ENCODE assay signal across 11 mouse cellular contexts in the genomic region with DNA sequence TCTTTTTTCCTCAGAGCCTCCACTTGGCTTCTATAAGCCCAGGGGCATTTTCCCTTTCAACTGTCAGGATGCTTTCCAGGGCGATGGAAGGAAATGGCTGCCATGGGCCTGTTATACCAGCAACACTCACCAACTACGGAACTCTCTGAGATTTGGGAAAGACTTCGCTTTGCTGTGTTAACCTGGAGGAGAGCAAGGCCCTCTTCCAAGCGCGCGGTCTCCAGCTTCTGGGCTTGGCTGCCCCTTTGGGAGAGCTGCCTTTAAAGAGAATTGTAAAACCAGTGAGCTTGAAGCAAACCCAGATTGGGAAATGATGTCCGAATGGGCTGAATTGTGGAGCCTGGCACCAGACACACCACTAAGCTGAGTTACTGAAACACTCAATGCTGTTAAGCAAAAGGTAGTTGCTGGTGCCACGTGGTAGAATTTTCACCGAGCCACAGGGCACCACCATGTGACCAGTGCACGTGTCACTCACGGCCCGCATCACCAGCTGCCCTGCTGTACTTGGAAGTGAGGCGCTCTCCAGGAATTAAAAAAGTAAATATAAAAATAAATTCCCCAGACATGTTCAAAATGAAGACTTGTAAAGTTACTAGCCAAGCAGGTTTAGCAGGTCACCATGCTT.
DNase-seq lines count a peak whose midpoint lies in the region; ATAC-seq and TF ChIP-seq lines count a peak whose summit lies in the region.
"Had no signal": no experiment of that assay in that cellular context is flagged by ENCODE, and none has a peak within 500 bp of the region (broad histone marks: within the 10 kb centered on the region; RNA-seq: fewer than 3 reads in every experiment).

No protein-coding gene starts in this region.

- H3K4me1 ChIP-seq in hindbrain, embryonic 10.5 days (replicated peaks) = peaks cover 9% of the 10 kb centered on the region
- H3K4me1 ChIP-seq in hindbrain, embryonic 11.5 days (replicated peaks; ENCODE audit: control insufficient read depth, insufficient read depth, low read length) = no peaks in the 10 kb centered on the region
- H3K4me1 ChIP-seq in limb, embryonic 12.5 days (replicated peaks) = peaks cover 18% of the 10 kb centered on the region

- no peak overlapping the region for H3K4me3 ChIP-seq in hindbrain, embryonic 10.5 days
- no peak overlapping the region for H3K4me3 ChIP-seq in hindbrain, embryonic 11.5 days (ENCODE audit: low read depth, low read length)
- H3K4me3 ChIP-seq in C2C12 (ENCODE audit: insufficient read depth, poor library complexity, severe bottlenecking) = no peak overlapping the region
- no peak overlapping the region for H3K4me3 ChIP-seq in limb, embryonic 12.5 days (replicated peaks)
- H3K4me3 ChIP-seq: embryonic facial prominence, embryonic 13.5 days had no signal

- 0 out of 2 replicates have a peak overlapping the region, but pooled peaks have one; percentile 56 for H3K27ac ChIP-seq in hindbrain, embryonic 10.5 days
- no peak overlapping the region for H3K27ac ChIP-seq in hindbrain, embryonic 11.5 days (ENCODE audit: low read depth, low read length)
- H3K27ac ChIP-seq in limb, embryonic 12.5 days = peak overlapping the region; percentile 45
- H3K27ac ChIP-seq: embryonic facial prominence, embryonic 13.5 days; liver, embryonic 14.5 days had no signal

- no peaks in the 10 kb centered on the region for H3K9me3 ChIP-seq in hindbrain, embryonic 10.5 days
- H3K9me3 ChIP-seq in hindbrain, embryonic 11.5 days (ENCODE audit: control insufficient read depth, low read length) = no peaks in the 10 kb centered on the region
- H3K9me3 ChIP-seq in limb, embryonic 12.5 days = no peaks in the 10 kb centered on the region
- H3K9me3 ChIP-seq: embryonic facial prominence, embryonic 13.5 days had no signal

- no peaks in the 10 kb centered on the region for H3K79me2 ChIP-seq in C2C12 (ENCODE audit: control insufficient read depth, insufficient read depth)

- TF ChIP-seq CTCF in C2C12 (IDR thresholded peaks at IDR 0.05; ENCODE audit: control insufficient read depth, insufficient read depth, insufficient read length) = no peak

- WGBS in hindbrain, embryonic 10.5 days = 75% methylated on average over 13 of the region's 13 CpGs
- 70% methylated on average over 13 of the region's 13 CpGs for WGBS in hindbrain, embryonic 11.5 days
- WGBS in limb, embryonic 12.5 days = 55% methylated on average over 13 of the region's 13 CpGs

- DNase-seq in hindbrain, embryonic 10.5 days (ENCODE audit: low spot score) = no peak
- DNase-seq in hindbrain, embryonic 11.5 days (ENCODE audit: low spot score) = no peak
- peak; percentile 58 for DNase-seq in ZHBTc4 (ENCODE audit: low read depth, low spot score)
- DNase-seq in spleen, postnatal 14 days (ENCODE audit: low spot score in 2 of 2) = no peak
- DNase-seq in urinary bladder, postnatal 10 days (ENCODE audit: low spot score) = no peak
- DNase-seq in ovary, postnatal 36 days (ENCODE audit: low spot score) = no peak
- DNase-seq: thymus, adult 18-20 months had no signal

- ATAC-seq in hindbrain, embryonic 11.5 days (ENCODE audit: low FRiP score) = no peak
- ATAC-seq in limb, embryonic 12.5 days (ENCODE audit: insufficient number of reproducible peaks, insufficient read depth, low FRiP score, low TSS enrichment, low read depth) = peak; percentile 44; the same call in 1 of the 2 replicates

- no peaks in the 10 kb centered on the region for H3K27me3 ChIP-seq in hindbrain, embryonic 10.5 days (ENCODE audit: insufficient read depth, poor library complexity, severe bottlenecking)
- H3K27me3 ChIP-seq in hindbrain, embryonic 11.5 days (ENCODE audit: control insufficient read depth, insufficient read depth, low read length) = no peaks in the 10 kb centered on the region
- peaks cover 12% of the 10 kb centered on the region for H3K27me3 ChIP-seq in C2C12 (ENCODE audit: control insufficient read depth, insufficient read depth, insufficient read length)
- H3K27me3 ChIP-seq in limb, embryonic 12.5 days = no peaks in the 10 kb centered on the region

- H3ac ChIP-seq in C2C12 (ENCODE audit: control insufficient read depth, insufficient read length, low read depth) = no peak overlapping the region

- H3K4me2 ChIP-seq in hindbrain, embryonic 11.5 days (replicated peaks; ENCODE audit: low read depth, low read length) = no peak overlapping the region
- peak overlapping the region; percentile 6; the same call in 1 of the 2 replicates for H3K4me2 ChIP-seq in limb, embryonic 12.5 days
- H3K4me2 ChIP-seq: embryonic facial prominence, embryonic 13.5 days had no signal

- H3K79me3 ChIP-seq in C2C12 (ENCODE audit: low read depth) = no peaks in the 10 kb centered on the region

- no peaks in the 10 kb centered on the region for H3K36me3 ChIP-seq in hindbrain, embryonic 10.5 days
- H3K36me3 ChIP-seq in hindbrain, embryonic 11.5 days (ENCODE audit: control insufficient read depth, insufficient read depth, low read length) = no peaks in the 10 kb centered on the region
- no peaks in the 10 kb centered on the region for H3K36me3 ChIP-seq in C2C12 (ENCODE audit: control insufficient read depth, insufficient read depth)
- H3K36me3 ChIP-seq in limb, embryonic 12.5 days = no peaks in the 10 kb centered on the region
- H3K36me3 ChIP-seq: embryonic facial prominence, embryonic 13.5 days had no signal

- H3K9ac ChIP-seq in hindbrain, embryonic 11.5 days (ENCODE audit: low read depth, low read length) = no peak overlapping the region
- no peak overlapping the region for H3K9ac ChIP-seq in limb, embryonic 12.5 days (replicated peaks)
- H3K9ac ChIP-seq: embryonic facial prominence, embryonic 13.5 days; liver, embryonic 14.5 days had no signal

TF ChIP-seq in C2C12, 6 proteins besides CTCF, POLR2A, EP300 and RAD21:
- TF ChIP-seq MYOD1 (IDR thresholded peaks at IDR 0.05; ENCODE audit: control insufficient read depth, insufficient read length, low read depth) = no peak
- peak; percentile 17 for TF ChIP-seq USF1 (IDR thresholded peaks at IDR 0.05; ENCODE audit: low read depth)
